Mouse (Mus musculus): ENCODE measurements around the gene Gm20604. TPM values are rescaled to one million over a fixed set of nuclear protein-coding genes. Genes with fewer than 3 reads are reported as not detected.
A peak's percentile ranks its signal among the peaks of the same experiment; 100 is the strongest.

Gm20604 gene
- polyA plus RNA-seq (2015; fragmentation: Nextera tagmentation; extraction: Ambion mirVana): 7.1 and 7.2 TPM in 2 replicates

GRCm38 (mm10) chr12:102758403-102758756, at the start of gene Gm20604:
Gm20604 (minus strand) TSS chr12:102758672.
- Histone ChIP-seq H3K36me3 (replicated peaks) (peaks cover 15% of the 10 kb centered on the region), H3K4me3 (replicated peaks) (peak within 1 kb of the TSS; percentile 80), H3K4me1 (replicated peaks) (peaks cover 41% of the 10 kb centered on the region), H3K27me3 (no peaks in the 10 kb centered on the region), H3K4me2 (peak within 1 kb of the TSS; percentile 83), H3K9ac (peak within 1 kb of the TSS; percentile 80), H3K9me3 (replicated peaks) (no peaks in the 10 kb centered on the region), H3K27ac (replicated peaks) (peak within 1 kb of the TSS; percentile 84)
- WGBS (ENCODE audit: insufficient replicate concordance): 1% methylated on average over 10 of the region's 10 CpGs
- ATAC-seq (ENCODE audit: insufficient read depth): no peak

GRCm38 (mm10) chr12:102799528-102799927, 41.1 kb upstream of the Gm20604 start:
- no peaks in the 10 kb centered on the region for H3K4me1 ChIP-seq (replicated peaks)
- no peak overlapping the region for H3K27ac ChIP-seq (replicated peaks)
- no peak overlapping the region for H3K4me3 ChIP-seq (replicated peaks)
- H3K9me3 ChIP-seq (replicated peaks): no peaks in the 10 kb centered on the region
- ATAC-seq (ENCODE audit: insufficient read depth): no peak
- no peak overlapping the region for H3K4me2 ChIP-seq
- WGBS (ENCODE audit: insufficient replicate concordance): 39% methylated on average over 2 of the region's 2 CpGs
- H3K36me3 ChIP-seq (replicated peaks): peaks cover 13% of the 10 kb centered on the region
- no peak overlapping the region for H3K9ac ChIP-seq
- no peaks in the 10 kb centered on the region for H3K27me3 ChIP-seq

- H3K9me3 ChIP-seq (replicated peaks): no peaks in the 10 kb centered on the region
- peak; percentile 86 for ATAC-seq (ENCODE audit: insufficient read depth)
- H3K27me3 ChIP-seq: no peaks in the 10 kb centered on the region
- no peak overlapping the region; the same call in 1 of the 2 replicates for H3K4me3 ChIP-seq (replicated peaks)
- no peaks in the 10 kb centered on the region for H3K4me1 ChIP-seq (replicated peaks)
- H3K9ac ChIP-seq: no peak overlapping the region
- H3K36me3 ChIP-seq (replicated peaks): peaks cover 74% of the 10 kb centered on the region
- WGBS (ENCODE audit: insufficient replicate concordance): 74% methylated on average over 7 of the region's 7 CpGs
- peak overlapping the region; percentile 36 for H3K4me2 ChIP-seq
- H3K27ac ChIP-seq (replicated peaks): peak overlapping the region; percentile 56
Measured at GRCm38 (mm10) chr12:102787927-102788326, 29.5 kb upstream of the Gm20604 start.

- Histone ChIP-seq H3K9me3 (replicated peaks) (no peaks in the 10 kb centered on the region), H3K9ac (no peak overlapping the region), H3K4me3 (replicated peaks) (no peak overlapping the region), H3K4me2 (peak overlapping the region; percentile 7; the same call in 1 of the 2 replicates), H3K27me3 (no peaks in the 10 kb centered on the region), H3K27ac (replicated peaks) (no peak overlapping the region; the same call in 1 of the 2 replicates), H3K36me3 (replicated peaks) (peaks cover 57% of the 10 kb centered on the region), H3K4me1 (replicated peaks) (no peaks in the 10 kb centered on the region)
- 76% methylated on average over 5 of the region's 5 CpGs for WGBS (ENCODE audit: insufficient replicate concordance)
- no peak for ATAC-seq (ENCODE audit: insufficient read depth)
Measured at GRCm38 (mm10) chr12:102785593-102785985, 27.1 kb upstream of the Gm20604 start.

- H3K27me3 ChIP-seq: no peaks in the 10 kb centered on the region
- 83% methylated on average over 19 of the region's 19 CpGs for WGBS (ENCODE audit: insufficient replicate concordance)
- H3K4me3 ChIP-seq (replicated peaks): no peak overlapping the region
- ATAC-seq (ENCODE audit: insufficient read depth): no peak
- no peaks in the 10 kb centered on the region for H3K4me1 ChIP-seq (replicated peaks)
- no peak overlapping the region for H3K9ac ChIP-seq
- H3K9me3 ChIP-seq (replicated peaks): no peaks in the 10 kb centered on the region
- H3K27ac ChIP-seq (replicated peaks): no peak overlapping the region; the same call in 1 of the 2 replicates
- H3K4me2 ChIP-seq: peak overlapping the region; percentile 7; the same call in 1 of the 2 replicates
- H3K36me3 ChIP-seq (replicated peaks): peaks cover 51% of the 10 kb centered on the region
Measured at GRCm38 (mm10) chr12:102784899-102785592, 26.6 kb upstream of the Gm20604 start.

- Histone ChIP-seq H3K9ac (no peak overlapping the region), H3K27me3 (no peaks in the 10 kb centered on the region), H3K36me3 (replicated peaks) (peaks cover 41% of the 10 kb centered on the region), H3K4me3 (replicated peaks) (no peak overlapping the region), H3K9me3 (replicated peaks) (no peaks in the 10 kb centered on the region), H3K4me1 (replicated peaks) (no peaks in the 10 kb centered on the region), H3K27ac (replicated peaks) (no peak overlapping the region), H3K4me2 (no peak overlapping the region)
- 74% methylated on average over 5 of the region's 5 CpGs for WGBS (ENCODE audit: insufficient replicate concordance)
- ATAC-seq (ENCODE audit: insufficient read depth): no peak
Measured at GRCm38 (mm10) chr12:102782841-102783240, 24.4 kb upstream of the Gm20604 start.

- H3K36me3 ChIP-seq (replicated peaks): peaks cover 46% of the 10 kb centered on the region
- 40% methylated on average over 3 of the region's 3 CpGs for WGBS (ENCODE audit: insufficient replicate concordance)
- no peak overlapping the region for H3K9ac ChIP-seq
- no peak overlapping the region for H3K4me3 ChIP-seq (replicated peaks)
- no peaks in the 10 kb centered on the region for H3K9me3 ChIP-seq (replicated peaks)
- H3K4me2 ChIP-seq: no peak overlapping the region
- 0 out of 2 replicates have a peak, but pooled peaks have one; percentile 12 for ATAC-seq (ENCODE audit: insufficient read depth)
- H3K27me3 ChIP-seq: no peaks in the 10 kb centered on the region
- no peaks in the 10 kb centered on the region for H3K4me1 ChIP-seq (replicated peaks)
- no peak overlapping the region for H3K27ac ChIP-seq (replicated peaks)
Measured at GRCm38 (mm10) chr12:102779452-102779851, 21.0 kb upstream of the Gm20604 start.

- 88% methylated on average over 5 of the region's 5 CpGs for WGBS (ENCODE audit: insufficient replicate concordance)
- Histone ChIP-seq H3K9me3 (replicated peaks) (no peaks in the 10 kb centered on the region), H3K4me1 (replicated peaks) (no peaks in the 10 kb centered on the region), H3K27ac (replicated peaks) (no peak overlapping the region), H3K27me3 (no peaks in the 10 kb centered on the region), H3K4me3 (replicated peaks) (no peak overlapping the region), H3K9ac (no peak overlapping the region), H3K36me3 (replicated peaks) (peaks cover 50% of the 10 kb centered on the region), H3K4me2 (no peak overlapping the region)
- ATAC-seq (ENCODE audit: insufficient read depth): no peak
Measured at GRCm38 (mm10) chr12:102778151-102778550, 19.7 kb upstream of the Gm20604 start.

- H3K9me3 ChIP-seq (replicated peaks): no peaks in the 10 kb centered on the region
- H3K27ac ChIP-seq (replicated peaks): no peak overlapping the region
- ATAC-seq (ENCODE audit: insufficient read depth): no peak
- no peaks in the 10 kb centered on the region for H3K27me3 ChIP-seq
- peaks cover 66% of the 10 kb centered on the region for H3K36me3 ChIP-seq (replicated peaks)
- whole genome bisulfite sequencing (ENCODE audit: insufficient replicate concordance): 81% methylated on average over 14 of the region's 14 CpGs
- no peak overlapping the region for H3K4me2 ChIP-seq
- H3K9ac ChIP-seq: no peak overlapping the region
- H3K4me3 ChIP-seq (replicated peaks): no peak overlapping the region
- H3K4me1 ChIP-seq (replicated peaks): no peaks in the 10 kb centered on the region
Measured at GRCm38 (mm10) chr12:102776035-102776434, 17.6 kb upstream of the Gm20604 start.

GRCm38 (mm10) chr12:102772676-102773075, 14.2 kb upstream of the Gm20604 start:
- peaks cover 92% of the 10 kb centered on the region for H3K36me3 ChIP-seq (replicated peaks)
- H3K9me3 ChIP-seq (replicated peaks): no peaks in the 10 kb centered on the region
- no peak overlapping the region for H3K4me2 ChIP-seq
- H3K27me3 ChIP-seq: no peaks in the 10 kb centered on the region
- no peak overlapping the region for H3K9ac ChIP-seq
- no peak overlapping the region for H3K4me3 ChIP-seq (replicated peaks)
- 80% methylated on average over 5 of the region's 5 CpGs for WGBS (ENCODE audit: insufficient replicate concordance)
- ATAC-seq (ENCODE audit: insufficient read depth): no peak
- no peaks in the 10 kb centered on the region for H3K4me1 ChIP-seq (replicated peaks)
- no peak overlapping the region for H3K27ac ChIP-seq (replicated peaks)

GRCm38 (mm10) chr12:102771601-102772000, 13.1 kb upstream of the Gm20604 start:
- Histone ChIP-seq H3K4me3 (replicated peaks) (no peak overlapping the region), H3K4me1 (replicated peaks) (no peaks in the 10 kb centered on the region), H3K4me2 (no peak overlapping the region), H3K27ac (replicated peaks) (no peak overlapping the region), H3K27me3 (no peaks in the 10 kb centered on the region), H3K9ac (no peak overlapping the region), H3K9me3 (replicated peaks) (no peaks in the 10 kb centered on the region), H3K36me3 (replicated peaks) (peaks cover 94% of the 10 kb centered on the region)
- ATAC-seq (ENCODE audit: insufficient read depth): no peak
- WGBS (ENCODE audit: insufficient replicate concordance): 83% methylated on average over 8 of the region's 8 CpGs

- Histone ChIP-seq H3K4me1 (replicated peaks) (no peaks in the 10 kb centered on the region; the same call in 1 of the 2 replicates), H3K4me2 (no peak overlapping the region), H3K27me3 (no peaks in the 10 kb centered on the region), H3K4me3 (replicated peaks) (no peak overlapping the region), H3K9ac (no peak overlapping the region), H3K9me3 (replicated peaks) (no peaks in the 10 kb centered on the region), H3K36me3 (replicated peaks) (peaks cover 93% of the 10 kb centered on the region), H3K27ac (replicated peaks) (no peak overlapping the region)
- 84% methylated on average over 4 of the region's 4 CpGs for WGBS (ENCODE audit: insufficient replicate concordance)
- no peak for ATAC-seq (ENCODE audit: insufficient read depth)
Measured at GRCm38 (mm10) chr12:102769000-102769399, 10.5 kb upstream of the Gm20604 start.
